Mouse (Mus musculus) embryo, embryonic 11 days (tissue): ENCODE measurements at regions not wholly inside any gene's neighbourhood (a gene's known extent, or its start where the extent isn't known, plus 50 kb on each side); places are given as distances from the start of the nearest gene placed in this dataset.
A peak's percentile ranks its signal among the peaks of the same experiment; 100 is the strongest.

ENCODE experiments used
- DNase-seq: peaks from one replicate; pipeline ENCODE4 v3.0.0-alpha.2; 2015

- no peak for DNase-seq
Observed at GRCm38 (mm10) chr9:47279410-47279809, 250.6 kb upstream of the Cadm1 start.

GRCm38 (mm10) chr9:47280146-47280545 lies 249.8 kb upstream of the Cadm1 start:
- DNase-seq: peak; percentile 83

GRCm38 (mm10) chr9:47280598-47280997 lies 249.4 kb upstream of the Cadm1 start:
- DNase-seq: peak; percentile 61

GRCm38 (mm10) chr9:47283746-47284455 lies 246.1 kb upstream of the Cadm1 start:
- DNase-seq: no peak

- DNase-seq: peak; percentile 68
Observed at GRCm38 (mm10) chr9:47286930-47287722, 242.8 kb upstream of the Cadm1 start.

- DNase-seq: peak; percentile 25
Observed at GRCm38 (mm10) chr9:47288587-47289199, 241.3 kb upstream of the Cadm1 start.

- DNase-seq: no peak
Observed at GRCm38 (mm10) chr9:47300633-47301032, 229.3 kb upstream of the Cadm1 start.

GRCm38 (mm10) chr9:47307125-47307751 lies 222.7 kb upstream of the Cadm1 start:
- no peak for DNase-seq

GRCm38 (mm10) chr9:47307752-47308500 lies 222.0 kb upstream of the Cadm1 start:
- no peak for DNase-seq

- DNase-seq: no peak
Observed at GRCm38 (mm10) chr9:47313433-47313832, 216.5 kb upstream of the Cadm1 start.

- DNase-seq: no peak
Observed at GRCm38 (mm10) chr9:47314236-47314635, 215.7 kb upstream of the Cadm1 start.

- no peak for DNase-seq
Observed at GRCm38 (mm10) chr9:47320345-47320744, 209.6 kb upstream of the Cadm1 start.

GRCm38 (mm10) chr9:47321106-47321789 lies 208.7 kb upstream of the Cadm1 start:
- DNase-seq: no peak

GRCm38 (mm10) chr9:47322293-47322692 lies 207.7 kb upstream of the Cadm1 start:
- no peak for DNase-seq

- DNase-seq: no peak
Observed at GRCm38 (mm10) chr9:47323051-47323450, 206.9 kb upstream of the Cadm1 start.

GRCm38 (mm10) chr9:47327575-47327974 lies 202.4 kb upstream of the Cadm1 start:
- DNase-seq: no peak

GRCm38 (mm10) chr9:47332929-47333328 lies 197.0 kb upstream of the Cadm1 start:
- no peak for DNase-seq

GRCm38 (mm10) chr9:47338221-47338620 lies 191.8 kb upstream of the Cadm1 start:
- DNase-seq: peak; percentile 31

- no peak for DNase-seq
Observed at GRCm38 (mm10) chr9:47346527-47347111, 183.4 kb upstream of the Cadm1 start.

- DNase-seq: no peak
Observed at GRCm38 (mm10) chr9:47350301-47350700, 179.7 kb upstream of the Cadm1 start.

- DNase-seq: no peak
Observed at GRCm38 (mm10) chr9:47351036-47351435, 178.9 kb upstream of the Cadm1 start.

GRCm38 (mm10) chr9:47353017-47353416 lies 177.0 kb upstream of the Cadm1 start:
- DNase-seq: peak; percentile 73
